Mouse (Mus musculus): ENCODE results near the gene Ccdc191. TPM values are rescaled to one million over a fixed set of nuclear protein-coding genes. Genes with fewer than 3 reads are reported as not detected.
A peak's percentile ranks its signal among the peaks of the same experiment; 100 is the strongest.

Ccdc191 gene
- polyA plus RNA-seq, 1 experiment from 2014 or later = 6.6 TPM

DNA sequence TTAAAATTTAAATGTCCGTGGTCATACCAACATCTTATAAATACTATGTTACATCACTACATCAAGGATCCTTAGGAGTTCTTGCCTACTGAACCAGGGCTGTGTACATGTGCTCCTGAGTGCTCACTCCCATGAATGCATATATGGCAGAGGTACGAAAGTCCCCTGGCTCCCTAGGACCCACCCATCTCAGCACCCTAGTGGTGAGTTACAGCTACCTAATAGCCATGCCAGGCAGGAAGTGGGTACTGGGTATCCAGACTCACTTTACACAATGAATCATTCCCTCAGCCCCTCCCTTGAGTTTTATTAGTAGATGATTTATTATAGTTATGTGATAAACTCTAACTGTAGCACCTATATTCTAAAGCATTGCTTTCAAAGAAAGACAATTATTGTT lies 7.3 kb upstream of the Ccdc191 start:
- Histone ChIP-seq H3K36me3 (ENCODE audit: control insufficient read depth, insufficient read depth, low read length) (peaks cover 23% of the 10 kb centered on the region), H3K4me3 (ENCODE audit: low read depth, low read length) (no peak overlapping the region), H3K4me2 (ENCODE audit: low read length) (no peak overlapping the region), H3K4me1 (ENCODE audit: control insufficient read depth, insufficient read depth, low read length) (no peaks in the 10 kb centered on the region), H3K9me3 (replicated peaks; ENCODE audit: control insufficient read depth, low read length) (no peaks in the 10 kb centered on the region), H3K9ac (ENCODE audit: low read length) (no peak overlapping the region), H3K27ac (ENCODE audit: low read depth, low read length) (no peak overlapping the region), H3K27me3 (replicated peaks; ENCODE audit: control insufficient read depth, insufficient read depth, low read length) (no peaks in the 10 kb centered on the region)
- no peak for DNase-seq (ENCODE audit: low spot score)
- WGBS = 95% methylated on average over 2 of the region's 2 CpGs
- ATAC-seq = no peak

- Histone ChIP-seq H3K4me1 (ENCODE audit: control insufficient read depth, insufficient read depth, low read length) (peaks cover 7% of the 10 kb centered on the region), H3K27me3 (replicated peaks; ENCODE audit: control insufficient read depth, insufficient read depth, low read length) (no peaks in the 10 kb centered on the region), H3K9me3 (replicated peaks; ENCODE audit: control insufficient read depth, low read length) (no peaks in the 10 kb centered on the region), H3K4me3 (ENCODE audit: low read depth, low read length) (peak overlapping the region; percentile 65), H3K27ac (ENCODE audit: low read depth, low read length) (peak overlapping the region; percentile 23; the same call in 1 of the 2 replicates), H3K9ac (ENCODE audit: low read length) (peak overlapping the region; percentile 88), H3K36me3 (ENCODE audit: control insufficient read depth, insufficient read depth, low read length) (no peaks in the 10 kb centered on the region), H3K4me2 (ENCODE audit: low read length) (peak overlapping the region; percentile 69)
- WGBS = 1% methylated on average over 9 of the region's 9 CpGs
- DNase-seq (ENCODE audit: low spot score) (no peak), ATAC-seq (peak; percentile 95)
Measured at GRCm38 (mm10) chr16:43890005-43890336, 371 bp downstream of the Ccdc191 start.

- Histone ChIP-seq H3K4me3 (ENCODE audit: low read depth, low read length) (no peak overlapping the region), H3K27me3 (replicated peaks; ENCODE audit: control insufficient read depth, insufficient read depth, low read length) (no peaks in the 10 kb centered on the region), H3K9ac (ENCODE audit: low read length) (peak overlapping the region; percentile 88; the same call in 1 of the 2 replicates), H3K4me1 (ENCODE audit: control insufficient read depth, insufficient read depth, low read length) (peaks cover 7% of the 10 kb centered on the region), H3K27ac (ENCODE audit: low read depth, low read length) (no peak overlapping the region), H3K36me3 (ENCODE audit: control insufficient read depth, insufficient read depth, low read length) (no peaks in the 10 kb centered on the region), H3K9me3 (replicated peaks; ENCODE audit: control insufficient read depth, low read length) (no peaks in the 10 kb centered on the region), H3K4me2 (ENCODE audit: low read length) (peak overlapping the region; percentile 69)
- 83% methylated on average over 4 of the region's 4 CpGs for WGBS
- ATAC-seq = no peak
- DNase-seq (ENCODE audit: low spot score) = no peak
Measured at GRCm38 (mm10) chr16:43890747-43891336, 1.2 kb downstream of the Ccdc191 start.

- Histone ChIP-seq H3K4me3 (ENCODE audit: low read depth, low read length) (no peak overlapping the region), H3K4me2 (ENCODE audit: low read length) (no peak overlapping the region), H3K9me3 (replicated peaks; ENCODE audit: control insufficient read depth, low read length) (no peaks in the 10 kb centered on the region), H3K27me3 (replicated peaks; ENCODE audit: control insufficient read depth, insufficient read depth, low read length) (no peaks in the 10 kb centered on the region), H3K9ac (ENCODE audit: low read length) (no peak overlapping the region), H3K4me1 (ENCODE audit: control insufficient read depth, insufficient read depth, low read length) (peaks cover 3% of the 10 kb centered on the region; the same call in 1 of the 2 replicates), H3K36me3 (ENCODE audit: control insufficient read depth, insufficient read depth, low read length) (no peaks in the 10 kb centered on the region), H3K27ac (ENCODE audit: low read depth, low read length) (no peak overlapping the region)
- ATAC-seq (no peak), DNase-seq (ENCODE audit: low spot score) (no peak)
- 91% methylated on average over 8 of the region's 8 CpGs for WGBS
Measured at GRCm38 (mm10) chr16:43894501-43894900, 4.9 kb downstream of the Ccdc191 start.

GRCm38 (mm10) chr16:43900138-43900537 lies 10.5 kb downstream of the Ccdc191 start:
- Histone ChIP-seq H3K27me3 (replicated peaks; ENCODE audit: control insufficient read depth, insufficient read depth, low read length) (no peaks in the 10 kb centered on the region), H3K4me1 (ENCODE audit: control insufficient read depth, insufficient read depth, low read length) (no peaks in the 10 kb centered on the region), H3K9ac (ENCODE audit: low read length) (no peak overlapping the region), H3K27ac (ENCODE audit: low read depth, low read length) (no peak overlapping the region), H3K36me3 (ENCODE audit: control insufficient read depth, insufficient read depth, low read length) (no peaks in the 10 kb centered on the region), H3K9me3 (replicated peaks; ENCODE audit: control insufficient read depth, low read length) (no peaks in the 10 kb centered on the region), H3K4me3 (ENCODE audit: low read depth, low read length) (no peak overlapping the region), H3K4me2 (ENCODE audit: low read length) (no peak overlapping the region)
- WGBS = 93% methylated on average over 4 of the region's 4 CpGs
- DNase-seq (ENCODE audit: low spot score) = no peak
- no peak for ATAC-seq

DNA sequence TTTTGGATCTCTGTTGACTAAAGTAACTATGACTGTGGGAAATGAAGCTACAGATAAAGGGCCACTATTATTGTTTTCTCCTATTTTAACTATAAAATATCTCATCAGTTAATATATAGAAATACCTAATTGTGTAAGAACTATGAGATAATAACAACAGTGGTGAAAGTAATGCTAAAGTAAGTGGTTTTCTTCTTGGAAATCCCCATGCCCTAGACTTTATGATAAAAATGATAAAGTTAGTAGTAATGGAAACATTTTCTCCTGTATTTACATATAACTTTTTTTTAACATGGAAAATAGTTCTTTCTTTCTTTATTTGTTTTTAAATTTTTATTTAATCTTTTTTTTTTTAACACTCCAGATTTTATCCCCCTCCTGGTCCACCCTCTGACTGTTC lies 11.0 kb downstream of the Ccdc191 start:
- Histone ChIP-seq H3K9me3 (replicated peaks; ENCODE audit: control insufficient read depth, low read length) (no peaks in the 10 kb centered on the region), H3K4me3 (ENCODE audit: low read depth, low read length) (no peak overlapping the region), H3K36me3 (ENCODE audit: control insufficient read depth, insufficient read depth, low read length) (no peaks in the 10 kb centered on the region), H3K27ac (ENCODE audit: low read depth, low read length) (no peak overlapping the region), H3K4me1 (ENCODE audit: control insufficient read depth, insufficient read depth, low read length) (no peaks in the 10 kb centered on the region), H3K27me3 (replicated peaks; ENCODE audit: control insufficient read depth, insufficient read depth, low read length) (no peaks in the 10 kb centered on the region), H3K4me2 (ENCODE audit: low read length) (no peak overlapping the region), H3K9ac (ENCODE audit: low read length) (no peak overlapping the region)
- DNase-seq (ENCODE audit: low spot score) = no peak
- ATAC-seq = no peak

DNA sequence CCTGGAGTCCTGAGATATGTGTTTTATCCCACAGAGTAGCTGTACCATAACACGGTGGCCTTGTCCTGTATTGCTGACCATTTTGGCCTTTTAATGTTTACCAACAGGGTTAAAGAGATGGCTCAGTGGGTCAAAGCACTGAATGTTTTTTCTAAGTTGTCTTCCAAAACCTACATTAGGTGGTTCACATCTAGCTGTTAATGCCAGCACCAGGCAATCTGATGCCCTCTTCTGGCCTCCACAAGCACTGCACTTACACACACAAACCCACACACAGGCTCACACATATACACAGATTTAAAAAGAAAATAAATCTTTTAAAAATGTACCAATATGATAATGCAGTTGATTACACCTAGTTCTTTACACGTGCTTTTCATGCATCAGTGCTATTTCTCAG lies 19.3 kb downstream of the Ccdc191 start:
- no peaks in the 10 kb centered on the region for H3K4me1 ChIP-seq (ENCODE audit: control insufficient read depth, insufficient read depth, low read length)
- DNase-seq (ENCODE audit: low spot score) = no peak
- H3K4me2 ChIP-seq (ENCODE audit: low read length) = no peak overlapping the region
- H3K36me3 ChIP-seq (ENCODE audit: control insufficient read depth, insufficient read depth, low read length) = no peaks in the 10 kb centered on the region
- no peak overlapping the region for H3K9ac ChIP-seq (ENCODE audit: low read length)
- no peaks in the 10 kb centered on the region for H3K27me3 ChIP-seq (replicated peaks; ENCODE audit: control insufficient read depth, insufficient read depth, low read length)
- H3K27ac ChIP-seq (ENCODE audit: low read depth, low read length) = no peak overlapping the region
- H3K9me3 ChIP-seq (replicated peaks; ENCODE audit: control insufficient read depth, low read length) = no peaks in the 10 kb centered on the region
- no peak overlapping the region for H3K4me3 ChIP-seq (ENCODE audit: low read depth, low read length)
- WGBS = 88% methylated on average over 2 of the region's 2 CpGs
- no peak for ATAC-seq

- Histone ChIP-seq H3K4me2 (ENCODE audit: low read length) (no peak overlapping the region), H3K9me3 (replicated peaks; ENCODE audit: control insufficient read depth, low read length) (no peaks in the 10 kb centered on the region)
- 92% methylated on average over 3 of the region's 3 CpGs for WGBS
Measured at GRCm38 (mm10) chr16:43918867-43919266, 29.3 kb downstream of the Ccdc191 start.

GRCm38 (mm10) chr16:43922024-43922423 lies 32.4 kb downstream of the Ccdc191 start:
- no peak for ATAC-seq
- no peak overlapping the region for H3K27ac ChIP-seq (ENCODE audit: low read depth, low read length)

More at GRCm38 (mm10) chr16:43918867-43919266, 29.3 kb downstream of the Ccdc191 start:
- Histone ChIP-seq H3K9ac (ENCODE audit: low read length) (no peak overlapping the region), H3K36me3 (ENCODE audit: control insufficient read depth, insufficient read depth, low read length) (no peaks in the 10 kb centered on the region), H3K27me3 (replicated peaks; ENCODE audit: control insufficient read depth, insufficient read depth, low read length) (no peaks in the 10 kb centered on the region), H3K27ac (ENCODE audit: low read depth, low read length) (no peak overlapping the region), H3K4me3 (ENCODE audit: low read depth, low read length) (no peak overlapping the region), H3K4me1 (ENCODE audit: control insufficient read depth, insufficient read depth, low read length) (no peaks in the 10 kb centered on the region)
- no peak for ATAC-seq
- DNase-seq (ENCODE audit: low spot score) = no peak

More at GRCm38 (mm10) chr16:43922024-43922423, 32.4 kb downstream of the Ccdc191 start:
- Histone ChIP-seq H3K9me3 (replicated peaks; ENCODE audit: control insufficient read depth, low read length) (no peaks in the 10 kb centered on the region), H3K4me1 (ENCODE audit: control insufficient read depth, insufficient read depth, low read length) (no peaks in the 10 kb centered on the region), H3K27me3 (replicated peaks; ENCODE audit: control insufficient read depth, insufficient read depth, low read length) (no peaks in the 10 kb centered on the region), H3K4me2 (ENCODE audit: low read length) (no peak overlapping the region), H3K9ac (ENCODE audit: low read length) (no peak overlapping the region), H3K4me3 (ENCODE audit: low read depth, low read length) (no peak overlapping the region), H3K36me3 (ENCODE audit: control insufficient read depth, insufficient read depth, low read length) (no peaks in the 10 kb centered on the region)
- no peak for DNase-seq (ENCODE audit: low spot score)
- WGBS = 48% methylated on average over 2 of the region's 2 CpGs

Measured in forebrain, embryonic 14.5 days (tissue).